Mouse (Mus musculus): ENCODE results near the gene Ppp1r1b. TPM values are rescaled to one million over a fixed set of nuclear protein-coding genes. Genes with fewer than 3 reads are reported as not detected.

The Ppp1r1b gene
- polyA plus RNA-seq (2016; fragmentation: Nextera tagmentation; extraction: Ambion mirVana): 1.0 and 1.3 TPM in 2 replicates

DNA sequence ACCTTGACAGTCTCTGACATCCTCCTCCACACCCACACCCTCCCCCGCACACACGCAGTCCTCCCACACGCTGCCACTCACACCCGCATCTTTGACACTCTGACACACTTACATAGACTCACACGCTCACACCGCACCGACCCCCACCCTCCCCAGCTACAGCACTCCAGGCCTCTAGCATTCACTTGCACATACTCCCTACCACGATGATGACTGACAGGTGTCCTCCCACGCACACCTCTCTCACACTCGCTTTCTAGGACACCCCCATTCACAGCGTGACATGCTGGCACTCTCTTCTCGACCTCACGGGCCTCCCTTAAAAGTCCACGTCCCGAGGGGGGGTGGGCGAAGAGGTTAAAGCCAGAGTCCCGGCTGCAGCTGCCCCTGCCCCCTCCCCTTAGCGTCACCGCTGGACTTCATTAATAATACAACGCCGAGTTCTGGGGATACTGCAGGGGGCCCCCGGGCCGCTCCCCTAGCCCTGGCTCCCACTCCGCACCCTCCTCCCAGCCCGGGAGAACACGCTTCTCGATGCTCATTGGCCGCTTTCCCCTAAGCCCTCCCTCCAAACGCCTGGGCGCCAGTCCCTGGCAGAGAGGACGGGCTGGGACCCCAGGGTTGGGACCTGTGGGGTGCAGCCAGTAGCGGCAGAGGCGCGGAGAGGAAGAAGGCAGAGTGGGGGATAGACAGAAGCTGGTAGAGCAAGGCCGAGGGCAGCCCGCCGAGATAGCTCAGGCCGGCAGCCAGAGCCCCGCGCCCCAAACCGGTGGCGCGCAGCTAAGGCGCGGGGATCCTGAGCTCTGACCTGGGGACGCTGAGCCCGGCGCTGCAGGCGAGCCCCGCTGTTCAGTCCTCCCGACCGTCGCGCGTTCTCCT lies at the start of gene Ppp1r1b:
Ppp1r1b (plus strand) TSS at position 322 of the 879 bp plus-strand sequence.
- no peaks in the 10 kb centered on the region for H3K36me3 ChIP-seq
- DNase-seq (ENCODE audit: low spot score): peak; percentile 49
- peaks cover 100% of the 10 kb centered on the region for H3K27me3 ChIP-seq (ENCODE audit: insufficient read depth, poor library complexity, severe bottlenecking)
- H3K4me3 ChIP-seq: peak within 1 kb of the TSS; percentile 64
- under 1% methylated on average over 55 of the region's 55 CpGs for WGBS
- peak within 1 kb of the TSS; percentile 9; the same call in 1 of the 2 replicates for H3K27ac ChIP-seq
- H3K9me3 ChIP-seq: no peaks in the 10 kb centered on the region
- peaks cover 43% of the 10 kb centered on the region for H3K4me1 ChIP-seq (replicated peaks)

- Histone ChIP-seq H3K27me3 (ENCODE audit: insufficient read depth, poor library complexity, severe bottlenecking) (peaks cover 82% of the 10 kb centered on the region), H3K4me3 (peak overlapping the region; percentile 31), H3K27ac (peak overlapping the region; percentile 37; the same call in 1 of the 2 replicates), H3K9me3 (no peaks in the 10 kb centered on the region), H3K4me1 (replicated peaks) (peaks cover 67% of the 10 kb centered on the region), H3K36me3 (no peaks in the 10 kb centered on the region)
- no peak for DNase-seq (ENCODE audit: low spot score)
- 7% methylated on average over 10 of the region's 10 CpGs for WGBS
Observed at GRCm38 (mm10) chr11:98298484-98299205, 49.6 kb upstream of the Ppp1r1b start.

GRCm38 (mm10) chr11:98313790-98314323 lies 34.3 kb upstream of the Ppp1r1b start:
- Histone ChIP-seq H3K4me1 (replicated peaks) (no peaks in the 10 kb centered on the region; the same call in 1 of the 2 replicates), H3K4me3 (no peak overlapping the region; the same call in 1 of the 2 replicates), H3K9me3 (no peaks in the 10 kb centered on the region), H3K36me3 (no peaks in the 10 kb centered on the region), H3K27ac (no peak overlapping the region), H3K27me3 (ENCODE audit: insufficient read depth, poor library complexity, severe bottlenecking) (peaks cover 90% of the 10 kb centered on the region)
- DNase-seq (ENCODE audit: low spot score): peak; percentile 72
- 2% methylated on average over 26 of the region's 26 CpGs for WGBS

- peaks cover 100% of the 10 kb centered on the region for H3K27me3 ChIP-seq (ENCODE audit: insufficient read depth, poor library complexity, severe bottlenecking)
- H3K9me3 ChIP-seq: no peaks in the 10 kb centered on the region
- H3K4me1 ChIP-seq (replicated peaks): no peaks in the 10 kb centered on the region; the same call in 1 of the 2 replicates
- no peak overlapping the region for H3K27ac ChIP-seq
- DNase-seq (ENCODE audit: low spot score): no peak
- no peak overlapping the region for H3K4me3 ChIP-seq
- 5% methylated on average over 7 of the region's 7 CpGs for WGBS
- no peaks in the 10 kb centered on the region for H3K36me3 ChIP-seq
Observed at GRCm38 (mm10) chr11:98317479-98317878, 30.7 kb upstream of the Ppp1r1b start.

GRCm38 (mm10) chr11:98318421-98319116 lies 29.6 kb upstream of the Ppp1r1b start:
- Histone ChIP-seq H3K9me3 (no peaks in the 10 kb centered on the region), H3K27me3 (ENCODE audit: insufficient read depth, poor library complexity, severe bottlenecking) (peaks cover 100% of the 10 kb centered on the region), H3K4me1 (replicated peaks) (no peaks in the 10 kb centered on the region; the same call in 1 of the 2 replicates), H3K4me3 (no peak overlapping the region), H3K27ac (no peak overlapping the region), H3K36me3 (no peaks in the 10 kb centered on the region)
- 2% methylated on average over 14 of the region's 14 CpGs for WGBS
- DNase-seq (ENCODE audit: low spot score): no peak

- H3K27ac ChIP-seq: no peak overlapping the region
- peaks cover 100% of the 10 kb centered on the region for H3K27me3 ChIP-seq (ENCODE audit: insufficient read depth, poor library complexity, severe bottlenecking)
- no peaks in the 10 kb centered on the region for H3K9me3 ChIP-seq
- no peak for DNase-seq (ENCODE audit: low spot score)
- no peaks in the 10 kb centered on the region for H3K4me1 ChIP-seq (replicated peaks)
- H3K4me3 ChIP-seq: no peak overlapping the region
- no peaks in the 10 kb centered on the region for H3K36me3 ChIP-seq
- WGBS: 4% methylated on average over 15 of the region's 15 CpGs
Observed at GRCm38 (mm10) chr11:98319120-98319519, 29.1 kb upstream of the Ppp1r1b start.

DNA sequence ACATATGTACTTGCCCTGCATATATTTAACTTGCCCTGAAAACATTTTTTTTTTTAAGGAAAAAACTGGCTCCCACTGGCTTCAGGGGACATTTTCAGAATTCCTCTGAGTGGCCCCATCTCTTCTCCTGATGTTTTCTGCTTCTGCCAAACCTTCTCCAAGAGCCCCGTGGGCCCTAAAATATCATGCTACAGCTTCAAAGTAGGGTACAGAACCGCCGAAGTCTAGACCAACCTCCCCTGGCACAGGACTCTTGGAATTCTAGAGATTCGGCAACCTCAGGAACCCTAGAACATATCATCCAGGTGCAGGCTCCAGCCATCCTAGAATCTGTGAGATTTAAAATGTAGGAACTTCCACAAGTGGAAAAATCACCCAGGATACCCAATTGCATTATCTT lies 28.7 kb upstream of the Ppp1r1b start:
- no peak overlapping the region for H3K27ac ChIP-seq

DNA sequence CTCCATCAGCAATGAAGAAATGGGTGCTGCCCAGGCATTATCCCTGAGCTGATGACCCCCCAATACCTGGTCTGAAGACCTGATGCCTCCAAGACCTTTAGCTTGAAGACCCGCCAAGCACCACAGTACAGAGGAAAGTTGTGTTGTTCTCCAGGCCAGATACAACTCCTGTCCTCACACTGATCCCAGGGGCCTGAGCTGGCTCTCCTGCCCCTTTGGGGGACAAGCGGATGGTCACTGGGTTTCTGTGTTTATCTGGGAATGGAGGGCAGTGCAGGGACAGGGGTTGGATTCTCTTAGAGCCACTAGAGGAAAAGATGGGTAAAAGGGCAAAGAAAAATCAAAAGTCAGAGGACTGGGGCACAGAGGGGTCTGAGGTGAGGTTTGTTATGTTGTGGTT lies 28.3 kb upstream of the Ppp1r1b start:
- Histone ChIP-seq H3K4me1 (replicated peaks) (no peaks in the 10 kb centered on the region), H3K36me3 (no peaks in the 10 kb centered on the region), H3K27me3 (ENCODE audit: insufficient read depth, poor library complexity, severe bottlenecking) (peaks cover 100% of the 10 kb centered on the region), H3K27ac (no peak overlapping the region), H3K9me3 (no peaks in the 10 kb centered on the region), H3K4me3 (no peak overlapping the region)
- DNase-seq (ENCODE audit: low spot score): no peak
- 2% methylated on average over 2 of the region's 2 CpGs for WGBS

More for the DNA sequence above, 28.7 kb upstream of the Ppp1r1b start:
- Histone ChIP-seq H3K4me3 (no peak overlapping the region), H3K4me1 (replicated peaks) (no peaks in the 10 kb centered on the region), H3K27me3 (ENCODE audit: insufficient read depth, poor library complexity, severe bottlenecking) (peaks cover 100% of the 10 kb centered on the region), H3K9me3 (no peaks in the 10 kb centered on the region), H3K36me3 (no peaks in the 10 kb centered on the region)
- 14% methylated on average over 4 of the region's 4 CpGs for WGBS
- no peak for DNase-seq (ENCODE audit: low spot score)

GRCm38 (mm10) chr11:98320381-98320780 lies 27.8 kb upstream of the Ppp1r1b start:
- Histone ChIP-seq H3K9me3 (no peaks in the 10 kb centered on the region), H3K36me3 (no peaks in the 10 kb centered on the region), H3K27ac (no peak overlapping the region), H3K4me3 (no peak overlapping the region), H3K27me3 (ENCODE audit: insufficient read depth, poor library complexity, severe bottlenecking) (peaks cover 100% of the 10 kb centered on the region), H3K4me1 (replicated peaks) (no peaks in the 10 kb centered on the region)
- no peak for DNase-seq (ENCODE audit: low spot score)
- WGBS: 8% methylated on average over 12 of the region's 12 CpGs

- no peaks in the 10 kb centered on the region for H3K36me3 ChIP-seq
- peaks cover 100% of the 10 kb centered on the region for H3K27me3 ChIP-seq (ENCODE audit: insufficient read depth, poor library complexity, severe bottlenecking)
- no peaks in the 10 kb centered on the region for H3K9me3 ChIP-seq
- 2% methylated on average over 30 of the region's 30 CpGs for WGBS
- no peaks in the 10 kb centered on the region for H3K4me1 ChIP-seq (replicated peaks)
- H3K4me3 ChIP-seq: no peak overlapping the region
- H3K27ac ChIP-seq: no peak overlapping the region
- DNase-seq (ENCODE audit: low spot score): no peak
Observed at GRCm38 (mm10) chr11:98320806-98321676, 27.2 kb upstream of the Ppp1r1b start.

DNA sequence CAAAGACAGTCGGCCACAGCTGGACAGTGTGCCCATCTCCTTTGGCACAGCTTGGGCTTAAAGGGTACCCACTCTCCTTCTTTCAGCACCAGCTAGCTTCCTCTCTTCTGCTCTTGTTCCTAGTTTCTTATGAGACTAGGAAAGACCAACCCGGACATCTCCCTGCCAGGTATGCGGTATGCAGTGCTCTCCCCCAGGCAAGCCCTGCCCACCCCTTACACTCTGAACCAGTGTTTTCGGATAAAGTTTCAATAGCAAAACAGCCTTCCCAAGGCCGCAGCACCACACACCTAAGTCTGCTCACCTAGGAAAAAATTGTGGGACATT lies 26.6 kb upstream of the Ppp1r1b start:
- Histone ChIP-seq H3K36me3 (no peaks in the 10 kb centered on the region), H3K27ac (no peak overlapping the region), H3K4me1 (replicated peaks) (peaks cover under 1% of the 10 kb centered on the region; the same call in 1 of the 2 replicates), H3K4me3 (no peak overlapping the region), H3K9me3 (no peaks in the 10 kb centered on the region), H3K27me3 (ENCODE audit: insufficient read depth, poor library complexity, severe bottlenecking) (peaks cover 100% of the 10 kb centered on the region)
- no peak for DNase-seq (ENCODE audit: low spot score)
- WGBS: 7% methylated on average over 5 of the region's 5 CpGs

DNA sequence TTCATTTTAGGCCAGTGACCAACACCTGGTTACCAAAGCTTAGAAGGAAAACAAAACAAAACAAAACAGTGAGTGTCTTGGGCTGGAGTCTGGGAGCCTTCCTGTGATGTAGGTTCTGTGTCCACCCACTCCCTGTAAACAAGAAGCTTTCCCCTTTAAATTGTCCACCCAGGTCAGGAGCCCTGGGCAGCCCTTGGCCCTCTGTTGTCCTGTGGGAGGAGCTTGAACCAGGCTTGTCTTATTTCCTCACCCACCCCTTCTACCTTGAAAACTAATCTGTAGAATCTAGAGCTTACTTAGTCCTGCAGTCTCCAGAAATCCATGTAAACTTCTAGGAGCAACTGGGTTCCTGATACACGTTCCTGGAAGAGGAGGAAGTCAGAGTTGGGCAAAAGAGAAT lies 26.0 kb upstream of the Ppp1r1b start:
- H3K4me1 ChIP-seq (replicated peaks): peaks cover 5% of the 10 kb centered on the region
- H3K4me3 ChIP-seq: no peak overlapping the region
- 6% methylated on average over 1 of the region's 1 CpGs for WGBS

More for the DNA sequence above, 26.0 kb upstream of the Ppp1r1b start:
- Histone ChIP-seq H3K9me3 (no peaks in the 10 kb centered on the region), H3K27me3 (ENCODE audit: insufficient read depth, poor library complexity, severe bottlenecking) (peaks cover 100% of the 10 kb centered on the region), H3K27ac (no peak overlapping the region), H3K36me3 (no peaks in the 10 kb centered on the region)
- DNase-seq (ENCODE audit: low spot score): no peak

Data from hindbrain, embryonic 10.5 days (tissue).